Comparison of ENCODE assay signal across 26 mouse cellular contexts in genomic region chr4:93444666-93445065, GRCm38 (mm10).
DNase-seq lines count a peak whose midpoint lies in the region; ATAC-seq and TF ChIP-seq lines count a peak whose summit lies in the region.
"Had no signal": no experiment of that assay in that cellular context is flagged by ENCODE, and none has a peak within 500 bp of the region (broad histone marks: within the 10 kb centered on the region; RNA-seq: fewer than 3 reads in every experiment).

No protein-coding gene starts in this region.

- no peak for TF ChIP-seq CTCF in left cerebral cortex, adult 2 months (IDR thresholded peaks at IDR 0.05)

- DNase-seq in left cerebral cortex, adult 2 months (ENCODE audit: extremely low spot score in 1 of 2, low spot score in 2 of 2): no peak
- no peak for DNase-seq in thymus, postnatal 0 days (ENCODE audit: low spot score)
- no peak for DNase-seq in urinary bladder, postnatal 25 days (ENCODE audit: low spot score)
- DNase-seq: adrenal gland, adult 8-10 months; adrenal gland, postnatal 14 days; adrenal gland, postnatal 36 days; B cell, adult 2 months; cerebellum, adult 11-12 months; cerebellum, adult 2 months; cerebellum, adult 9-10 months; cerebellum, postnatal 10 days; cerebellum, postnatal 25 days; embryo, embryonic 11 days had no signal

- no peak overlapping the region for H3K27ac ChIP-seq in left cerebral cortex, adult 2 months
- H3K27ac ChIP-seq: embryonic facial prominence, embryonic 13.5 days; embryonic facial prominence, embryonic 15.5 days; forebrain, embryonic 10.5 days; forebrain, embryonic 12.5 days had no signal

- peak; percentile 58; the same call in 1 of the 2 replicates for ATAC-seq in common myeloid progenitor, adult 5-6 weeks (replicated peaks; ENCODE audit: low read depth, poor library complexity, severe bottlenecking)
- peak; percentile 64 to 81; a peak in 3 of 4 replicates for ATAC-seq in hematopoietic stem cell, adult 5-6 weeks (replicated peaks in 1 of 2; ENCODE audit: insufficient read depth in 1 of 2, low FRiP score in 2 of 2, low TSS enrichment in 1 of 2, low read depth in 1 of 2, poor library complexity in 2 of 2, severe bottlenecking in 2 of 2)
- peak; percentile 70 for ATAC-seq in megakaryocyte progenitor cell, adult 5-6 weeks (replicated peaks; ENCODE audit: poor library complexity)
- ATAC-seq: activated CD4-positive, CD25-positive, alpha-beta regulatory T cell, adult 4 months; CD4-positive, CD25-positive, alpha-beta regulatory T cell, adult 4 months; forebrain, embryonic 14.5 days; forebrain, embryonic 16.5 days; Patski had no signal

- no peak overlapping the region for H3K4me3 ChIP-seq in left cerebral cortex, adult 2 months
- H3K4me3 ChIP-seq: embryonic facial prominence, embryonic 13.5 days; embryonic facial prominence, embryonic 15.5 days; erythroblast, embryonic 14.5 days; forebrain, embryonic 10.5 days; forebrain, embryonic 12.5 days had no signal

- intact Hi-C loops in left cerebral cortex, adult 2 months (cut with DNase I): no loop called here
